In the genomic region with DNA sequence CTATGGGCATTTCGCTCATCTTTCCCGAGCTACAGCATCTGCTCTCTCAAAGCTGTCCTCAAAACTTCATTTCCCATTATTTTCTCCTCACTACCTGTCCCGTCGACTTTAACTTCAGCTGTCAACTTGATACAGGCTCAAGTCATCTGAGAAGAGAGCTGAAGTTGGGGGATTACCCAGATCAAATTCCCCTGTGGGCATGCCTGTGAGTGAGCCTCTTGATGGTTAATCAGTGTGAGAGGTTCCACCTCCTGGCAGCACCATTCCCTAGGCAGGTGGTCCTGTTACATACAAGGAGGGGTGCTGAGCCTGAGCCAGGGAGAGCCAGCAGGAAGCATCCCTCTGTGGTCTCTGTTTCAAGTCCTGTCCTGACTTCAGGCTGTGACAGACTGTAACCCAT, we compare ENCODE assay signal across 17 mouse cellular contexts.
"Had no signal": no experiment of that assay in that cellular context is flagged by ENCODE, and none has a peak within 500 bp of the region (broad histone marks: within the 10 kb centered on the region; RNA-seq: fewer than 3 reads in every experiment).

No protein-coding gene starts in this region.

- H3K4me3 ChIP-seq: lung, embryonic 15.5 days; megakaryocyte, embryonic 14.5 days; midbrain, embryonic 13.5 days; neural tube, embryonic 12.5 days; stomach, embryonic 15.5 days had no signal

- H3K4me2 ChIP-seq: lung, embryonic 15.5 days; midbrain, embryonic 13.5 days; neural tube, embryonic 12.5 days; stomach, embryonic 15.5 days had no signal

- H3K4me1 ChIP-seq: lung, embryonic 15.5 days; megakaryocyte, embryonic 14.5 days; neural tube, embryonic 12.5 days; stomach, embryonic 15.5 days had no signal

- H3K9me3 ChIP-seq: midbrain, embryonic 13.5 days; neural tube, embryonic 12.5 days; stomach, embryonic 15.5 days had no signal

- ATAC-seq: lung, postnatal 0 days; midbrain, embryonic 13.5 days; midbrain, embryonic 16.5 days had no signal

- H3K9ac ChIP-seq: liver, embryonic 14.5 days; lung, embryonic 15.5 days; midbrain, embryonic 13.5 days; neural tube, embryonic 12.5 days; stomach, embryonic 15.5 days had no signal

- DNase-seq: lung, adult 2 months; lung, postnatal 14 days; lung, postnatal 36 days; right cerebral cortex, postnatal 14 days; thymus, adult 2 months; thymus, postnatal 25 days; thymus, postnatal 4 days had no signal

- H3K27ac ChIP-seq: liver, embryonic 14.5 days; lung, embryonic 15.5 days; macrophage; midbrain, embryonic 13.5 days; neural tube, embryonic 12.5 days; stomach, embryonic 15.5 days; stomach, postnatal 0 days had no signal

- H3K36me3 ChIP-seq: lung, embryonic 15.5 days; midbrain, embryonic 13.5 days; neural tube, embryonic 12.5 days; stomach, embryonic 15.5 days had no signal

- H3K27me3 ChIP-seq: lung, embryonic 15.5 days; megakaryocyte, embryonic 14.5 days; midbrain, embryonic 13.5 days; neural tube, embryonic 12.5 days; stomach, embryonic 15.5 days had no signal
